Mouse (Mus musculus) cerebellum, adult 2 months (tissue): ENCODE data around the gene Gm11037. TPM values are rescaled to one million over a fixed set of nuclear protein-coding genes. Genes with fewer than 3 reads are reported as not detected.

ENCODE experiments used
- DNase-seq, 2 experiments: peaks; one replicate each; pipeline ENCODE4 v3.0.0; 2021
- H3K27ac ChIP-seq: fragments of 200-500 bp; 2 replicates; pipeline ENCODE4 v1.5.1; 2012; ENCODE audit warnings: low read length, control low read depth, inconsistent platforms; ENCODE audit not compliant: insufficient read depth
- H3K27me3 ChIP-seq: fragments of 200-500 bp; 2 replicates; pipeline ENCODE4 v1.6.1; 2012; ENCODE audit warnings: inconsistent platforms, mild to moderate bottlenecking, low read length, moderate library complexity; ENCODE audit not compliant: control insufficient read depth, insufficient read depth
- H3K4me1 ChIP-seq: fragments of 200-500 bp; 2 replicates; pipeline ENCODE4 v1.6.1; 2011; ENCODE audit warnings: low read length; ENCODE audit not compliant: control insufficient read depth, insufficient read depth
- H3K4me3 ChIP-seq: fragments of 200-500 bp; replicated peaks from 2 replicates; pipeline ENCODE3; 2011; ENCODE audit warnings: mild to moderate bottlenecking, low read depth, low read length, control low read depth; ENCODE audit not compliant: insufficient read depth
- CTCF ChIP-seq: fragments of 200-500 bp; IDR thresholded peaks from 2 replicates; pipeline ENCODE4 v1.5.1; 2011; ENCODE audit warnings: low read depth, mild to moderate bottlenecking, control low read depth, low read length, moderate library complexity, borderline replicate concordance; ENCODE audit not compliant: insufficient read depth
- POLR2A ChIP-seq: fragments of 200-500 bp; IDR thresholded peaks from 2 replicates; pipeline ENCODE4 v1.6.1; 2011; ENCODE audit warnings: low read length, control low read depth, borderline replicate concordance; ENCODE audit not compliant: insufficient read depth
- WGBS: fragments of 180-500 bp; shearing (Covaris S2); methylation state at CpG from one replicate; pipeline ENCODE4 v1.1.7; 2018; 5-methylcytosine and 5-hydroxymethylcytosine counted together
- polyA plus RNA-seq: library from polyadenylated mRNA; depleted of rRNA; stranded (reverse); fragments of >200 nt; gene quantifications from 2 replicates; pipeline ENCODE4 v1.2.3, GENCODE M21; 2012

Gene Gm11037
- polyA plus RNA-seq, 1 experiment, result not detected

GRCm38 (mm10) chr2:131139886-131140532 is 6.7 kb downstream of the Gm11037 start:
- no peaks in the 10 kb centered on the region for H3K27me3 ChIP-seq
- TF ChIP-seq POLR2A (no peak), CTCF (no peak)
- no peak overlapping the region for H3K4me3 ChIP-seq
- H3K27ac ChIP-seq, result no peak overlapping the region
- no peak for DNase-seq
- H3K4me1 ChIP-seq, result no peaks in the 10 kb centered on the region
- WGBS, result 52% methylated on average over 5 of the region's 5 CpGs

DNA sequence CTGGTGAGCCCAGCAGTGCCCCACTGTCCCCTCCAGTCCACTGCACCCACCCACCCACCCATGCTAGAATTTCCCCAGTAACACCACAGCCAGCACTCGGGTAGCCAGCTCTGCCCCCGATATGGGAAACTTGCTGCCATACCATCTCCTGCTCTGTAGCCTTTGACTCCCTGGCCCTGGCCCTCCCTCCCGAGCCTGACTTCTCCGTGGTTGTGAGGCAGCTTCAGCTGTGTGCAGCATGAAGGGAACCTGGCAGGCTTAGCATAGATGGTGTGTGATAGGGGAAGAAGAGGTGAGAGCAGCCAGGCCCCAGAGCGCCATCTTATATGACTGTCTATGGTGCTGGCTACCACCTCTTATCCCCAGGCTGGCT is 7.2 kb downstream of the Gm11037 start:
- Histone ChIP-seq H3K27ac (no peak overlapping the region), H3K4me3 (no peak overlapping the region), H3K4me1 (no peaks in the 10 kb centered on the region), H3K27me3 (no peaks in the 10 kb centered on the region)
- no peak for DNase-seq
- 60% methylated on average over 5 of the region's 5 CpGs for WGBS
- TF ChIP-seq POLR2A (no peak), CTCF (no peak)

DNA sequence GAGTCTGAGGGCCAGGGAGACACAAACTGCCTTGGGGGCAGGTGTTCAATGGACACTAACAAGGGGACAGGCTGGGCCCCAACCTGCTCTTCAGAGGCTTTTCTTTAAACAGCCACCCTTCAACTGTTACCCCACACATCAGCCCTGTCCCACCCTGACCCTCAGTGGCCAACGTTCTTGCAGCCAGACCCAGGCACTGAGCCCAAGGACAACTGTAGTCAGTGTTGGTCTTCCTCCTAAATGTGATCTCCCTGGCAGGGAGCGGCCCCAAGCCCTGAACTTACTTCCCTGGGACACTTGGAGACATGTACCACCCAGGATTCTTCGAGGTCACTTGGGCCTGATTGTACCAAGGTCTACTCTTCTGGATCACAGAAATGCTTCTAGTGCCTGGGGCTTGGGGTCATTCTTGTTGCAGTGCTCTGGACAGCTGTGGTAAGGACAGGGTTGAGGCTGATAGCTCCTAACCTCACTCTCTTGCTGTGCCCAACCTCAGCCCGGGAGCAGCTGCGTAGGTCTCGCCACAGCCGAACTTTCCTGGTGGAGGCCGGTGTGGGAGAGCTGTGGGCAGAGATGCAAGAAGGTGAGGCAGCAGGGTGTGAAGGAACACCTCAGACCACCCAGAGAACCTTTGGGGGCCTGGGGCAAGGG is 8.2 kb downstream of the Gm11037 start:
- DNase-seq, result no peak
- Histone ChIP-seq H3K27me3 (no peaks in the 10 kb centered on the region), H3K4me3 (no peak overlapping the region), H3K27ac (no peak overlapping the region), H3K4me1 (no peaks in the 10 kb centered on the region)
- WGBS, result 89% methylated on average over 8 of the region's 8 CpGs
- no peak for TF ChIP-seq POLR2A
- no peak for TF ChIP-seq CTCF

DNA sequence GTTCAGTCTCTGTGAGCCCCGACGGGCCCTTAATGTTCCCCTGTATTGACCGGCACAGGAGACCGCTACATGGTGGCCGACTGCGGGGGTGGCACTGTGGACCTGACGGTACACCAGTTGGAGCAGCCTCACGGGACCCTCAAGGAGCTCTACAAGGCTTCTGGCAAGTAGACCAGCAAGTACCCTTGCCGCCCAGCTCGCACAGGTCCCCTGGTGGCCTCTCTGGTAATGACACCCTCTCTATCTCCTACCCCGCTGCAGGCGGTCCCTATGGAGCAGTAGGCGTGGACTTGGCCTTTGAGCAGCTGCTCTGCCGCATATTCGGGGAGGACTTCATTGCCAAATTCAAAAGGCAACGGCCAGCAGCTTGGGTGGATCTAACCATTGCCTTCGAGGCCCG is 9.3 kb downstream of the Gm11037 start:
- WGBS, result 25% methylated on average over 18 of the region's 18 CpGs
- TF ChIP-seq CTCF (peak; percentile 51), POLR2A (no peak)
- no peaks in the 10 kb centered on the region for H3K4me1 ChIP-seq
- H3K4me3 ChIP-seq, result no peak overlapping the region
- peak in 1 of 2 experiments; percentile 20 for DNase-seq
- H3K27me3 ChIP-seq, result no peaks in the 10 kb centered on the region
- H3K27ac ChIP-seq, result no peak overlapping the region

GRCm38 (mm10) chr2:131143007-131143780 is 9.9 kb downstream of the Gm11037 start:
- 65% methylated on average over 22 of the region's 22 CpGs for WGBS
- Histone ChIP-seq H3K4me3 (no peak overlapping the region), H3K27me3 (no peaks in the 10 kb centered on the region), H3K4me1 (no peaks in the 10 kb centered on the region), H3K27ac (no peak overlapping the region)
- TF ChIP-seq POLR2A (no peak), CTCF (no peak)
- DNase-seq, result no peak

- no peak overlapping the region for H3K4me3 ChIP-seq
- TF ChIP-seq CTCF, result no peak
- TF ChIP-seq POLR2A, result no peak
- H3K4me1 ChIP-seq, result no peaks in the 10 kb centered on the region
- H3K27me3 ChIP-seq, result no peaks in the 10 kb centered on the region
- 75% methylated on average over 13 of the region's 13 CpGs for WGBS
- no peak for DNase-seq
- H3K27ac ChIP-seq, result no peak overlapping the region
Measured at GRCm38 (mm10) chr2:131145121-131145520, 11.8 kb downstream of the Gm11037 start.

- 92% methylated on average over 2 of the region's 2 CpGs for WGBS
- no peaks in the 10 kb centered on the region for H3K4me1 ChIP-seq
- no peak for DNase-seq
Measured at GRCm38 (mm10) chr2:131145536-131145935, 12.2 kb downstream of the Gm11037 start.

More at GRCm38 (mm10) chr2:131145536-131145935, 12.2 kb downstream of the Gm11037 start:
- no peak overlapping the region for H3K4me3 ChIP-seq
- H3K27ac ChIP-seq, result no peak overlapping the region
- no peaks in the 10 kb centered on the region for H3K27me3 ChIP-seq
- TF ChIP-seq POLR2A, result no peak
- no peak for TF ChIP-seq CTCF
